Mouse (Mus musculus): ENCODE results near the gene Tmem150b. TPM values are rescaled to one million over a fixed set of nuclear protein-coding genes. Genes with fewer than 3 reads are reported as not detected.
A peak's percentile ranks its signal among the peaks of the same experiment; 100 is the strongest.

The Tmem150b gene
- polyA plus RNA-seq, 1 experiment = 7.2 TPM

DNA sequence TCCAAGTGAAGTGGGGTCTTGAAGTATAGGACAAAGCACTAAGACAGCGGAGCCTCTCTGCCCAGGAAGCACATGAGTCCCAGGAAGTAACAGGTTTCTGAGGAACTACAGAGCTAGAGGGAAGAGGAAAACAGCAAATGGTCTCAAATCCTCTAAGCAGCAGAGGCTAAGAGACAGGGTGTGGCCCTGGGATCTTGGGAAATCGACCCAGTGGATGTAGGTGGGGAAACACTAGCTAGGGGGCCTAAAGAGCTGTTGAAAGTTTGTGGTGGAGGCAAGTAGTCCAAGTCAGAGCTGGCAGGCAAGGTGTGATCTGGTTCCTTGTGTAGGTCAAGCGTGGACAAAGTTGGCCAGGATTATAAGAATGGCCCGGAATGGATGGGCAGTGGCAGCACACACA lies 23.3 kb upstream of the Tmem150b start:
- H3K4me1 ChIP-seq (ENCODE audit: control insufficient read depth, insufficient read depth, low read length) = peaks cover 11% of the 10 kb centered on the region
- WGBS = 57% methylated on average over 4 of the region's 4 CpGs
- TF ChIP-seq CTCF (IDR thresholded peaks at IDR 0.05; ENCODE audit: control insufficient read depth, insufficient read depth, low read length) (no peak), POLR2A (IDR thresholded peaks at IDR 0.05; ENCODE audit: borderline replicate concordance, control insufficient read depth, low read depth, low read length) (no peak)

DNA sequence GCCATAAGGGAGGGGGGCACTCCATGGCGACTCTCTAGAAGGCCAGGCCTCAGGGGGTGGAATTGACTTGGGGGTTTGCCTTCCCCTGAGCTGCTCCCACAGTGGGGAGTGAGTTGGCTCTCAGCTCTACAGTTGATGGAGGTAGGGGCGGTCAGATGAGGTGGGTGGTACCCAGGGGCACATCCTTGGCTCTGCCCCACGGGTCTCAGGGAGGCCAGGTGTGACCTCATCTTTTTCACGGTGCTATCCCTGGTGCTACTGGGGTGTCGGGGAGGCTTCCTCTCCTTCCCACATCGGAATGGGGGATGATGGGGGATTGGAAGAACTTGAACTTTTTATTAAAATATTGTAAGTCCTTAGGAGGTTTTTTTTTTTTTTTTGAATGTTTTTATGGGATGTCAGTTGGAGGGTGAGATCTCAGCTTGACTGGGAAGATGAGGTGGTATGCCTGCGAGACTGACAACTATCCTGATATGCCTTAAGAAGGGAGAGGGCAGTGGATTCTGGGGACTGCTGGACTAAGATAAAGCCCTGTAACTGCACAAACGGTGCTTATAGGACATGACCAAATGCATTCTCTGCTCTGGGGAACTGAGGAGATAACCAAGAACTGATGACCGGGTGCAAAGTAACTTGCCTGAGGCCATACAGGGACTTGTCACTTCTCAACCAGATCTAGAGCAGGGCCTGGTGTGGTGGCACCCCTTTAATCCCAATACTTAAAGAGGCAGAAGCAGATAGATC lies 22.3 kb upstream of the Tmem150b start:
- no peak for TF ChIP-seq CTCF (IDR thresholded peaks at IDR 0.05; ENCODE audit: control insufficient read depth, insufficient read depth, low read length)
- TF ChIP-seq POLR2A (IDR thresholded peaks at IDR 0.05; ENCODE audit: borderline replicate concordance, control insufficient read depth, low read depth, low read length) = no peak
- Histone ChIP-seq H3K4me3 (replicated peaks; ENCODE audit: control insufficient read depth, low read depth, low read length) (no peak overlapping the region), H3K27ac (ENCODE audit: control insufficient read depth, insufficient read depth, low read depth, low read length, poor library complexity) (peak overlapping the region; percentile 53), H3K4me1 (ENCODE audit: control insufficient read depth, insufficient read depth, low read length) (peaks cover 11% of the 10 kb centered on the region)
- WGBS = 65% methylated on average over 9 of the region's 9 CpGs

More for the DNA sequence above, 23.3 kb upstream of the Tmem150b start:
- H3K4me3 ChIP-seq (replicated peaks; ENCODE audit: control insufficient read depth, low read depth, low read length) = no peak overlapping the region
- peak overlapping the region; percentile 40 for H3K27ac ChIP-seq (ENCODE audit: control insufficient read depth, insufficient read depth, low read depth, low read length, poor library complexity)

DNA sequence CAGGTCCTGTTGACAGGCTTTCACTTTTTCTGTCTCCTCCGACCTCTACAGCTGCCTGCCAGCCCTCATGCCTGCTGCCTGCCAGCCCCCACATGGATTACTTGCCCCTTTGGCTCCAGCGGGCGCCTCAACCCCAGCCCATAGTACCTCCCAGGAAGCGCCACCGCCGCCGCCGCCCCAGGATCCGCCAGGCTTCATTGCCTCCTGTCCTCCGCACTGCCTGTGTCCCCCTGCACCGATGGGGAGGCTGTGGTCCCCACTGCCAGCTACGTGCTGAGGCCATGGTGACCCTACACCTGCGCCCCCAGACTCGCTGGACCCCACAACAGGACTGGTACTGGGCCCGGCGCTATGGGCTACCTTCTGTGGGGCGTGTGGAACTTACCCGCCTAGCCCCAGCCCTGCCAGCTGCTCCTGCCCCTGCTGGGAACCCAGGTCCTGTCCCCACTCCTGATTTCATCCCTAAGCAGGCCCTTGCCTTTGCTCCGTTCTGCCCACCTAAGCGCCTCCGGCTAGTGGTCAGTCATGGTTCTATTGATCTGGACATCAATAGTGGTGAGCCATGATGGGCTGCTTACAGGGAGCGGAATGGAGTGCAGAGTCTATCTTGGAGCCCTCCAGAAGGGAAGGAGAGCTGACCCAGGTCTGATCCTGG lies 21.4 kb upstream of the Tmem150b start:
- TF ChIP-seq CTCF (IDR thresholded peaks at IDR 0.05; ENCODE audit: control insufficient read depth, insufficient read depth, low read length) = no peak
- peak overlapping the region; percentile 16; the same call in 1 of the 2 replicates for H3K27ac ChIP-seq (ENCODE audit: control insufficient read depth, insufficient read depth, low read depth, low read length, poor library complexity)
- WGBS = 88% methylated on average over 22 of the region's 22 CpGs
- peaks cover 11% of the 10 kb centered on the region for H3K4me1 ChIP-seq (ENCODE audit: control insufficient read depth, insufficient read depth, low read length)
- H3K4me3 ChIP-seq (replicated peaks; ENCODE audit: control insufficient read depth, low read depth, low read length) = no peak overlapping the region

DNA sequence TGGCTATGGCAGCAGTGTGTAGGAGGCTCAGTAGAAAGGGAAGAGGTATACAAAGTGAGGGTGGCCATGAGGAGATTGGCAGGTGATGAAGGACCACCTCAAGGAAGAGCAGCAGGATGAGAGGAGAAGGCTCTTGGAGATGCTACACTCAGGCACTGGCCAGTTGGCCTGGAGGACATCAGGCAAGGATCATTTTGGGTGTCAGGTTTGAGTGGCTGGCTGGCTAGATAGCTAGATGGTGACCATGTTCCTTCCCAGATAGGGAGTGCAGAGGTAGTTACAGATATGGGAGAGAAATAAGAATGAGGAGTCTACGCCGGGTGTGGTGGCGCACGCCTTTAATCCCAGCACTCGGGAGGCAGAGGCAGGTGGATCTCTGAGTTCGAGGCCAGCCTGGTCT lies 19.8 kb upstream of the Tmem150b start:
- whole genome bisulfite sequencing = 82% methylated on average over 6 of the region's 6 CpGs
- Histone ChIP-seq H3K27ac (ENCODE audit: control insufficient read depth, insufficient read depth, low read depth, low read length, poor library complexity) (0 out of 2 replicates have a peak overlapping the region, but pooled peaks have one; percentile 19), H3K4me1 (ENCODE audit: control insufficient read depth, insufficient read depth, low read length) (peaks cover 11% of the 10 kb centered on the region), H3K4me3 (replicated peaks; ENCODE audit: control insufficient read depth, low read depth, low read length) (no peak overlapping the region)
- TF ChIP-seq CTCF (IDR thresholded peaks at IDR 0.05; ENCODE audit: control insufficient read depth, insufficient read depth, low read length) (no peak), POLR2A (IDR thresholded peaks at IDR 0.05; ENCODE audit: borderline replicate concordance, control insufficient read depth, low read depth, low read length) (no peak)

DNA sequence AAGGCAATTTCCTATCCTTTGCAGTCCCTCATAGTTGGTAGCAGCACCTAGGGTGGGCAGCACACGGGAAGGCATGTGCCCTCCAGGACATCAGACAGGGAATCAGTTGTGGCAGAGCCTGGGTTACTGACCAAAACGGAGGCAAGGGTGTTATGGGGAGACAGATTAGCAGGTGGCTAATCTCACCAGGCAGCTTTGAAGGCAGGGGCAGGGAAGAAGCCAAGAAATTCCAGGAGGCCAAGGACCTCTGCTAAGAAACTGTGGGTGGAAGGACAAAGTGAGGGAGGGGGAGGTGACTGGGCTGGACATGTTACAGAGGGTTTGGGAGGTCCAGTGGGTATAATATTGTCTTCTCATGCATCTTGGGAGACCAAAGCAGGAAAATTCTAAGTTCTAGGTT lies 18.3 kb upstream of the Tmem150b start:
- TF ChIP-seq CTCF (IDR thresholded peaks at IDR 0.05; ENCODE audit: control insufficient read depth, insufficient read depth, low read length) (no peak), POLR2A (IDR thresholded peaks at IDR 0.05; ENCODE audit: borderline replicate concordance, control insufficient read depth, low read depth, low read length) (no peak)
- Histone ChIP-seq H3K4me3 (replicated peaks; ENCODE audit: control insufficient read depth, low read depth, low read length) (no peak overlapping the region), H3K4me1 (ENCODE audit: control insufficient read depth, insufficient read depth, low read length) (peaks cover 5% of the 10 kb centered on the region), H3K27ac (ENCODE audit: control insufficient read depth, insufficient read depth, low read depth, low read length, poor library complexity) (no peak overlapping the region)
- 63% methylated on average over 2 of the region's 2 CpGs for WGBS

DNA sequence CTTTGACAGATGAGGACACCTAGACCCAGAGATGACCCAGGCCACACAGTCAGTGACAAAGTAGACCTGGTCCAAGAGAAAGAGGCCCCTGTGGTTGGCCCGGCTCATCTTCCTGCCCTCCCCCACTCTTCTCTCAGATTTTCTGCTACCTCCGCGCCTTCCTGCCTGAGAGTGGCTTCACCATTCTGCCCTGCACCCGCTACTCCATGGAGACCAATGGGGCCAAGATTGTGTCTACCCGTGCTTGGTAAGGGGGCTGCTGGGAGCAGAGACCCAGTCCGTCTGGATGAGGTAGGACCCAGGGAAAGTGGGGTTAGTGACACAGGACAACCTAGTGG lies 17.4 kb upstream of the Tmem150b start:
- TF ChIP-seq POLR2A (IDR thresholded peaks at IDR 0.05; ENCODE audit: borderline replicate concordance, control insufficient read depth, low read depth, low read length) (no peak), CTCF (IDR thresholded peaks at IDR 0.05; ENCODE audit: control insufficient read depth, insufficient read depth, low read length) (no peak)
- Histone ChIP-seq H3K4me1 (ENCODE audit: control insufficient read depth, insufficient read depth, low read length) (peaks cover 2% of the 10 kb centered on the region; the same call in 1 of the 2 replicates), H3K4me3 (replicated peaks; ENCODE audit: control insufficient read depth, low read depth, low read length) (no peak overlapping the region), H3K27ac (ENCODE audit: control insufficient read depth, insufficient read depth, low read depth, low read length, poor library complexity) (no peak overlapping the region; the same call in 1 of the 2 replicates)
- WGBS = 76% methylated on average over 6 of the region's 6 CpGs

DNA sequence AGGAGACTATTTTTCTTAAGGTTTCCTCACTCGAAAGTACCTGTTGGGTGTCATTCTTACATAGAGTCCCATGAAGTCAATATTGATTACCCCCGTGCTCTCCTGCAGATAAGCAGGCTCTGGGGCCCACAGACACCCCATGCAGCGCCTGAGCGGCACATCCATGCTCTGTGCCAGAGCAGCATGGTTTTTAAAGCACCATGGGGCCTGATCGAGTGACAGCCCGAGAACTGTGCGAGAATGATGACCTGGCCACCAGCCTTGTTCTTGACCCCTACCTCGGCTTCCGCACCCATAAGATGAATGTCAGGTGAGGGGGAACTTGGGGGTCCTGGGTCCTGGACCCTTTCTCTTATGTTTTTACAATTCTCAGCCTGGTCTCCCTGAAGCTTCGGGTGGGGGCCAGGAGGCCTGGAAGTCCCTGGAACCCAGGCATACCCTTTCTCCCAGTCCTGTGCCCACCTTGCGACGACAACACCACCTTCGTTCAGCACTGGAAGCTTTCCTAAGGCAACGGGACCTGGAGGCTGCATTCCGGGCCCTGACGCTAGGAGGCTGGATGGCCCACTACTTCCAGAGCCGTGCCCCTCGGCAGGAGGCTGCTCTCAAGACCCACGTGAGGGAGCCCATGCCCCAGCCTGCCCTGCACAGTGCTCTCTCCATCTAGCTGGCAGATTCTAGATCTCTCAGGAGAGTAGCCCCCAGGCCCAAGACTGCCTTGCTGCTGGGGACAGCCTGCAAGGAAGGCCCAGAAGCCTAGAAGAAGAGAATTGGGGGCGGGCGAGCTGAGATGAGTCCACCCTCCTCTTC lies 16.8 kb upstream of the Tmem150b start:
- Histone ChIP-seq H3K27ac (ENCODE audit: control insufficient read depth, insufficient read depth, low read depth, low read length, poor library complexity) (peak overlapping the region; percentile 30; the same call in 1 of the 2 replicates), H3K4me3 (replicated peaks; ENCODE audit: control insufficient read depth, low read depth, low read length) (no peak overlapping the region), H3K4me1 (ENCODE audit: control insufficient read depth, insufficient read depth, low read length) (peaks cover 2% of the 10 kb centered on the region; the same call in 1 of the 2 replicates)
- 83% methylated on average over 21 of the region's 21 CpGs for WGBS
- TF ChIP-seq CTCF (IDR thresholded peaks at IDR 0.05; ENCODE audit: control insufficient read depth, insufficient read depth, low read length) (no peak), POLR2A (IDR thresholded peaks at IDR 0.05; ENCODE audit: borderline replicate concordance, control insufficient read depth, low read depth, low read length) (peak; percentile 19; the same call in 1 of the 2 replicates)

DNA sequence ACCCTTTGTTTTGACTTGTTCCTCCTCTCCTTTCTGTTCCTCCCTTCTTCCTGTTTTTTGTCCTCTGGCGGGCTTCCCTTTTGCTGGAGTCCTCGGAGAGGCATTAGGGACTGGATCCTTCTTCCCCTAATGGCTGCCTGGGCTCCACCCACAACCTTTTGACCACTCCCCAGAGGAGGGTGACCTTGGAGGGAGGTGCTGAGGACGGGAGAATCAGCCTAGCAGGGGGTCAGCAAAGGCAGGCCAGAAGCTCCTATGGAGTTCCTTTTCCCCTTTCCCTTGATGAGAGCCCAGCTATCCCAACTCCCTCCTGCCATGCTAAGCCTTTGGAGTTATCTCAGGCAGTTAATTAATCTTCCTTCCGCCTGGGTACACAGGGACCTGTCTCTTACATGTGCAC lies 16.1 kb upstream of the Tmem150b start:
- peak overlapping the region; percentile 53 for H3K4me3 ChIP-seq (replicated peaks; ENCODE audit: control insufficient read depth, low read depth, low read length)
- 12% methylated on average over 4 of the region's 4 CpGs for WGBS
- TF ChIP-seq CTCF (IDR thresholded peaks at IDR 0.05; ENCODE audit: control insufficient read depth, insufficient read depth, low read length) = no peak
- no peak for TF ChIP-seq POLR2A (IDR thresholded peaks at IDR 0.05; ENCODE audit: borderline replicate concordance, control insufficient read depth, low read depth, low read length)
- peaks cover 2% of the 10 kb centered on the region; the same call in 1 of the 2 replicates for H3K4me1 ChIP-seq (ENCODE audit: control insufficient read depth, insufficient read depth, low read length)
- H3K27ac ChIP-seq (ENCODE audit: control insufficient read depth, insufficient read depth, low read depth, low read length, poor library complexity) = peak overlapping the region; percentile 65

Measured in bone marrow, adult 2 months (tissue).